Mouse (Mus musculus) liver, embryonic 15.5 days (tissue): ENCODE measurements around the gene Shkbp1. TPM values are rescaled to one million over a fixed set of nuclear protein-coding genes. Genes with fewer than 3 reads are reported as not detected.

Experiments used
- ATAC-seq: fragments of 200-750 bp; cut with Nextera tagmentation; 2 replicates; pipeline ENCODE4 v1.8.0; 2017; ENCODE audit warnings: moderate number of reproducible peaks, mild to moderate bottlenecking, moderate library complexity; ENCODE audit not compliant: insufficient read depth
- H3K27ac ChIP-seq: fragments of 300-500 bp; sonication (generic); replicated peaks from 2 replicates; pipeline ENCODE4 v1.5.1; 2015; ENCODE audit warnings: mild to moderate bottlenecking, inconsistent platforms
- H3K27me3 ChIP-seq: fragments of 300-500 bp; sonication (generic); 2 replicates; pipeline ENCODE4 v1.6.1; 2015; ENCODE audit warnings: mild to moderate bottlenecking, inconsistent platforms
- H3K36me3 ChIP-seq: fragments of 300-500 bp; sonication (generic); replicated peaks from 2 replicates; pipeline ENCODE4 v1.6.1; 2015; ENCODE audit warnings: moderate library complexity, mild to moderate bottlenecking, inconsistent platforms
- H3K4me1 ChIP-seq: fragments of 300-500 bp; sonication (generic); replicated peaks from 2 replicates; pipeline ENCODE4 v1.6.1; 2015; ENCODE audit warnings: inconsistent platforms
- H3K4me2 ChIP-seq: fragments of 300-500 bp; sonication (generic); 2 replicates; pipeline ENCODE4 v1.6.1; 2015; ENCODE audit warnings: moderate library complexity, mild to moderate bottlenecking, inconsistent platforms
- H3K4me3 ChIP-seq: fragments of 300-500 bp; sonication (generic); replicated peaks from 2 replicates; pipeline ENCODE4 v1.5.1; 2015; ENCODE audit warnings: mild to moderate bottlenecking, inconsistent platforms
- H3K9ac ChIP-seq: fragments of 300-500 bp; sonication (generic); 2 replicates; pipeline ENCODE4 v1.6.1; 2015; ENCODE audit warnings: moderate library complexity, mild to moderate bottlenecking, inconsistent platforms
- H3K9me3 ChIP-seq: fragments of 300-500 bp; sonication (generic); replicated peaks from 2 replicates; pipeline ENCODE4 v1.6.1; 2016; ENCODE audit warnings: inconsistent platforms
- whole genome bisulfite sequencing: fragments of 180-500 bp; shearing (Covaris S2); methylation state at CpG from one replicate; pipeline ENCODE4 v1.1.7; 2015; ENCODE audit warnings: mixed read lengths; ENCODE audit not compliant: insufficient replicate concordance; 5-methylcytosine and 5-hydroxymethylcytosine counted together
- polyA plus RNA-seq: library from polyadenylated mRNA; unstranded; fragments of >200 nt; fragmentation: Nextera tagmentation; extraction: Ambion mirVana; gene quantifications from 2 replicates; pipeline ENCODE4 v1.2.1, GENCODE M21; 2015

Shkbp1 gene
- polyA plus RNA-seq, 1 experiment from 2014 or later: 16.4 TPM

GRCm38 (mm10) chr7:27384134-27384533 is 28.3 kb upstream of the Shkbp1 start:
- H3K4me2 ChIP-seq: no peak overlapping the region
- ATAC-seq: no peak
- H3K9ac ChIP-seq: no peak overlapping the region
- no peaks in the 10 kb centered on the region for H3K36me3 ChIP-seq
- H3K4me3 ChIP-seq: no peak overlapping the region
- 69% methylated on average over 5 of the region's 5 CpGs for whole genome bisulfite sequencing
- H3K27ac ChIP-seq: no peak overlapping the region
- no peaks in the 10 kb centered on the region for H3K9me3 ChIP-seq
- H3K4me1 ChIP-seq: peaks cover 14% of the 10 kb centered on the region
- H3K27me3 ChIP-seq: peaks cover 35% of the 10 kb centered on the region

GRCm38 (mm10) chr7:27383233-27383632 is 27.4 kb upstream of the Shkbp1 start:
- Histone ChIP-seq H3K27ac (peak overlapping the region; percentile 53), H3K36me3 (no peaks in the 10 kb centered on the region), H3K9ac (no peak overlapping the region), H3K4me1 (peaks cover 14% of the 10 kb centered on the region), H3K4me2 (0 out of 2 replicates have a peak overlapping the region, but pooled peaks have one; percentile 2), H3K4me3 (no peak overlapping the region), H3K9me3 (no peaks in the 10 kb centered on the region), H3K27me3 (peaks cover 36% of the 10 kb centered on the region)
- 36% methylated on average over 1 of the region's 1 CpGs for WGBS
- no peak for ATAC-seq

- WGBS: 49% methylated on average over 4 of the region's 4 CpGs
- Histone ChIP-seq H3K27ac (no peak overlapping the region), H3K9ac (no peak overlapping the region), H3K9me3 (no peaks in the 10 kb centered on the region), H3K4me1 (peaks cover 14% of the 10 kb centered on the region), H3K27me3 (peaks cover 52% of the 10 kb centered on the region), H3K4me2 (no peak overlapping the region), H3K4me3 (no peak overlapping the region), H3K36me3 (no peaks in the 10 kb centered on the region)
- ATAC-seq: no peak
Observed at GRCm38 (mm10) chr7:27381560-27381959, 25.7 kb upstream of the Shkbp1 start.

GRCm38 (mm10) chr7:27381009-27381408 is 25.2 kb upstream of the Shkbp1 start:
- Histone ChIP-seq H3K27me3 (peaks cover 58% of the 10 kb centered on the region), H3K9me3 (no peaks in the 10 kb centered on the region)

GRCm38 (mm10) chr7:27379836-27380235 is 24.0 kb upstream of the Shkbp1 start:
- no peak overlapping the region for H3K27ac ChIP-seq
- peaks cover 59% of the 10 kb centered on the region for H3K27me3 ChIP-seq
- no peak overlapping the region for H3K4me3 ChIP-seq
- H3K36me3 ChIP-seq: no peaks in the 10 kb centered on the region
- H3K4me1 ChIP-seq: peaks cover 14% of the 10 kb centered on the region
- no peak overlapping the region for H3K9ac ChIP-seq
- WGBS: 73% methylated on average over 6 of the region's 6 CpGs
- H3K4me2 ChIP-seq: no peak overlapping the region
- ATAC-seq: no peak
- H3K9me3 ChIP-seq: no peaks in the 10 kb centered on the region

More at GRCm38 (mm10) chr7:27381009-27381408, 25.2 kb upstream of the Shkbp1 start:
- WGBS: 15% methylated on average over 1 of the region's 1 CpGs
- ATAC-seq: no peak
- Histone ChIP-seq H3K4me1 (peaks cover 14% of the 10 kb centered on the region), H3K9ac (no peak overlapping the region), H3K36me3 (no peaks in the 10 kb centered on the region), H3K27ac (no peak overlapping the region), H3K4me2 (no peak overlapping the region), H3K4me3 (no peak overlapping the region)

- no peak for ATAC-seq
- no peaks in the 10 kb centered on the region for H3K9me3 ChIP-seq
- peaks cover 6% of the 10 kb centered on the region for H3K4me1 ChIP-seq
- no peak overlapping the region for H3K9ac ChIP-seq
- WGBS: 17% methylated on average over 4 of the region's 4 CpGs
- H3K36me3 ChIP-seq: no peaks in the 10 kb centered on the region
- H3K27ac ChIP-seq: no peak overlapping the region
- H3K27me3 ChIP-seq: peaks cover 62% of the 10 kb centered on the region
- no peak overlapping the region for H3K4me2 ChIP-seq
- H3K4me3 ChIP-seq: no peak overlapping the region
Observed at GRCm38 (mm10) chr7:27378431-27378830, 22.6 kb upstream of the Shkbp1 start.

- Histone ChIP-seq H3K9ac (no peak overlapping the region), H3K9me3 (no peaks in the 10 kb centered on the region), H3K27ac (no peak overlapping the region), H3K27me3 (peaks cover 86% of the 10 kb centered on the region), H3K4me1 (0 out of 2 replicates have a peak, but pooled peaks cover 4% of the 10 kb centered on the region), H3K4me2 (no peak overlapping the region), H3K36me3 (no peaks in the 10 kb centered on the region), H3K4me3 (no peak overlapping the region)
- no peak for ATAC-seq
- WGBS: 2% methylated on average over 22 of the region's 22 CpGs
Observed at GRCm38 (mm10) chr7:27375274-27375673, 19.5 kb upstream of the Shkbp1 start.

GRCm38 (mm10) chr7:27371715-27372462 is 16.1 kb upstream of the Shkbp1 start:
- no peak for ATAC-seq
- no peak overlapping the region for H3K27ac ChIP-seq
- H3K4me1 ChIP-seq: peaks cover 12% of the 10 kb centered on the region; the same call in 1 of the 2 replicates
- H3K9ac ChIP-seq: no peak overlapping the region
- H3K4me2 ChIP-seq: no peak overlapping the region
- no peaks in the 10 kb centered on the region for H3K36me3 ChIP-seq
- WGBS: 7% methylated on average over 44 of the region's 44 CpGs
- no peaks in the 10 kb centered on the region for H3K9me3 ChIP-seq
- H3K4me3 ChIP-seq: no peak overlapping the region
- H3K27me3 ChIP-seq: peaks cover 98% of the 10 kb centered on the region

- 61% methylated on average over 19 of the region's 19 CpGs for WGBS
- H3K4me2 ChIP-seq: no peak overlapping the region
- no peak overlapping the region for H3K27ac ChIP-seq
- H3K36me3 ChIP-seq: no peaks in the 10 kb centered on the region
- no peaks in the 10 kb centered on the region for H3K9me3 ChIP-seq
- ATAC-seq: no peak
- peaks cover 100% of the 10 kb centered on the region for H3K27me3 ChIP-seq
- peaks cover 16% of the 10 kb centered on the region; the same call in 1 of the 2 replicates for H3K4me1 ChIP-seq
- no peak overlapping the region for H3K9ac ChIP-seq
- no peak overlapping the region for H3K4me3 ChIP-seq
Observed at GRCm38 (mm10) chr7:27369111-27369510, 13.3 kb upstream of the Shkbp1 start.

GRCm38 (mm10) chr7:27367976-27368375 is 12.2 kb upstream of the Shkbp1 start:
- Histone ChIP-seq H3K36me3 (no peaks in the 10 kb centered on the region), H3K4me1 (peaks cover 21% of the 10 kb centered on the region; the same call in 1 of the 2 replicates), H3K27me3 (peaks cover 100% of the 10 kb centered on the region), H3K9ac (no peak overlapping the region), H3K4me3 (no peak overlapping the region), H3K4me2 (no peak overlapping the region), H3K9me3 (no peaks in the 10 kb centered on the region), H3K27ac (no peak overlapping the region)
- WGBS: 5% methylated on average over 11 of the region's 11 CpGs
- no peak for ATAC-seq

GRCm38 (mm10) chr7:27366082-27366844 is 10.4 kb upstream of the Shkbp1 start:
- peaks cover 25% of the 10 kb centered on the region for H3K4me1 ChIP-seq
- H3K36me3 ChIP-seq: no peaks in the 10 kb centered on the region
- H3K27ac ChIP-seq: no peak overlapping the region
- 41% methylated on average over 21 of the region's 21 CpGs for whole genome bisulfite sequencing
- H3K9me3 ChIP-seq: no peaks in the 10 kb centered on the region
- H3K4me2 ChIP-seq: no peak overlapping the region
- no peak for ATAC-seq
- no peak overlapping the region for H3K4me3 ChIP-seq
- H3K27me3 ChIP-seq: peaks cover 98% of the 10 kb centered on the region
- H3K9ac ChIP-seq: no peak overlapping the region
